Mouse (Mus musculus) embryo, embryonic 10 days (tissue): ENCODE data around the gene Kcnt2.

ENCODE experiments used
- DNase-seq: peaks from one replicate; pipeline ENCODE4 v3.0.0-alpha.2; 2015; ENCODE audit warnings: low spot score

Kcnt2 gene

DNA sequence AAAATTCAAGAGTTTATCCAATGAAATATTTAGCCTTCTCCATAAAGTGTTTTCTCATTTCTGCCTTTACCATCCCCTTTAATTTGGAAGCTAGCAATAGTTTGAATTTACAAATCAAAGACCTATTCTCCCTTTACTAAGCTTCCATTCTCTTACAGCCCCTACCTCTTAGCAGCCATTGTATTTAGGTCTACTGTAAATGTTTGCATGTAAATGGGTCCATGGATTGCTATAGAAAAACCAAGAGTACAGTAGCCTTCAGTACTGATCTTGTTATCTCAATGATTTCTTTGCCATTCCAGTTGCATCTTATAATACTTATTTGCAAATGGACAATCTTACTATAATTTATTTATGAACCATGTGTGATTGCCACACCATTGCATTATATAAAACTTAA, 267.5 kb downstream of the Kcnt2 start:
- DNase-seq: no peak

DNA sequence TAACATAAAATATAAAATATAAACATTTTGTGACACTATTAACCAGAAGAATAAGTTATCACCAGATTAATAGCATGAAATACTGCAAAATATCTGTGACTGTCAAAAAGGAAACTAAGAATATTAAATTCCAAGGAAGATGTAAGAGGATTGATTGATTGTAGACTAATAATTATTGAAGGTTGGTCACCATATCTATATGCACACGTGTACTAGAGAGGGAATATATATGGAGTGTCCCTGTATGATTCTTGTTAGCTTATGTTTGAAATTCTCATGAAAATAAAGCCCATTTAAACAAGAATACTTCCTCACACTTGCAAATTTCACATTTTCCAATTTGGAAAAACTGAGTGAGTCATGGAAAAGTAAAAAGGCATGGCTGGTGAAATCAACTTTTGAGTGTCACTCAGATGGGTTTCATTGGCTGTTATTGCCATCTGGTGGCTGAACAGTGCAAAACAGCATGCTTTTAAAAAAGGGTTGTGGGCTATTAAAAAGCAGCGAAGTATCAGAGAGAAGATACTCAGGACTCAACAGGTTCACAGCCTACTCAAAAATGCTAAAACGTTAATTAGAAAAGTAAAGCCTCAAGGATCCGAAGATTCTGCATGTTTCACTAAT, 285.4 kb downstream of the Kcnt2 start:
- DNase-seq: peak; percentile 72

GRCm38 (mm10) chr1:140534849-140535248, 288.9 kb downstream of the Kcnt2 start:
- DNase-seq: no peak

DNA sequence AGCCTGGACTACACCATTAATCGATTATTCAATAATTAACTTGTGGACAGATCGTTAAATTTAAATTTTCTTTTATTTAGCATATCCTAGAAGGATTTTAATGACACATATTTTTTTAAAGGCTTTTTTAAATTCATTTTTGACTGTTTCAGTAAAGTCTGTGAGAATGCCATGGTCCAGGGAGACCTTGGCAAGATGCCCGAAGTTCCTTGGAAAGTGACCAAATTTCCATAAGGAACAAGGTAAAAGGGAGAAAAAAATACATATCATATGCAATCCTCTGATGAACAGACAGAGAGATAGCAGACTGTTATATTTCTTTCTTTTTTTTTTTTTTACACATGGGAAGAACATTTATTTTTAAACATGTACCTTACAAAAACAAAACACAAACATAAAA, 296.1 kb downstream of the Kcnt2 start:
- DNase-seq: no peak

- no peak for DNase-seq
These were observed 302.8 kb downstream of the Kcnt2 start for GRCm38 (mm10) chr1:140548711-140549110.

DNA sequence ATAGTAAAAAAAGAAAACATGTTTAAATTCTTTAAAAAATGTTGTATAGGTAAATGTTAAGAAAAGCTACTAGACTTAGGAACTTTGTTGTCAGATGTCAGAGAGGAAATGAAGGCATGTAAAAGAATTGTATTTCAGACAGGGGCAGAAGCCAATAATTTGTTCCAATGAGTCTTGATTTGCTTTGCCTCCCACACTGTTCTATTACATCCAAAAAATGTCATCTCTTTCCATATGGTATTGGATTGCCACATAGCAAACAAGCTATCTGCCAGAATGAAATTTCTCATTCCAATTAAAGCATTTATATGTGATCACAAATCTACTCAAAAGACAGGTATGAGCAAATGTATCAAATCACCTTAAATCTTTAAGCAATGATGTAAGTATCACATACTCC, 314.8 kb downstream of the Kcnt2 start:
- no peak for DNase-seq

GRCm38 (mm10) chr1:140572141-140572540, 326.2 kb downstream of the Kcnt2 start:
- DNase-seq: no peak

GRCm38 (mm10) chr1:140578607-140579006, 332.6 kb downstream of the Kcnt2 start:
- DNase-seq: no peak

DNA sequence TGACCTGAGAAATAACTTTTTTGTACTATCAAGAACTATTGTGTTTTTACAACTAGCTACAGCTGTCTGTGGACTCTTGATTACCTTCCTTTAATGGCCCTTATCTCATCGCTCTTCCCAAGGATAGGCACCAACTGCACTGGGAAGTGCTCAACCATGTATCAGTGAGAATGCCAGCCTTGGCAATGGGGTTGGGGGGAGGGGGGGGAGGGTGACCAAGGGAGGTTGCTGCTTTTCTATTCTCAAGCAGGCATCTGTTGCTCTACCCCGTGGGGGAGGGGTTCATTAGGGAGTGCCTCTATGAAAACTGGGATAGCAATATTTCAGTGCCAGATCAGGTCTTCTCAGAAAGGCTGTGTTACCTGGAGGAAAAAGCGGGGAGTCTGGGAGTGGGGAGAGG, 342.3 kb downstream of the Kcnt2 start:
- DNase-seq: no peak

DNA sequence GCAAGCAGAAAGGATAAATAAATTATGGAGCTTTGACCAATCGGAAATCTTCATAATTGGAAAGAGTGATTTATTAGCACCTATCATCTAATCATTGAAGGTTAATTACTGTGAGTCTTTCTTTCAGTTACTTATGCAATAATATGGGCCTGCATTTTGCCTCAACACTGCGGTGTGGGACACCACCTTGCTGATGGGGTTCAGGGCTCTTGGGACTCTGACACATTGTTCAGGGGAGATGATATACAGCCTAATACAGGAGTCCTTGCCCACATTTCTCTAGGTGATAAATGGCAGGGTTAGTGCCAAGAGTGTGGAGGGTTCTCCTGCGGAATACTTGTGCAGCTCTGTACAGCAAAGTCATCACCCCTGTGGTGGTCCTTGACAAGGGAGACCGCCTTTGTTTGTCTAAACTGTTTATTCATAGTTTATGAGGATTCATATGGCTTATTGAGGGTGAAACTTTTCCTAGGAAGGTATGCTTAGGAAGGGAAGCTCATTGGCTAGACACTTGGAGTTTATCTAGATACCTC, 362.9 kb downstream of the Kcnt2 start:
- no peak for DNase-seq

- DNase-seq: no peak
These were observed 367.1 kb downstream of the Kcnt2 start for GRCm38 (mm10) chr1:140613101-140613500.

DNA sequence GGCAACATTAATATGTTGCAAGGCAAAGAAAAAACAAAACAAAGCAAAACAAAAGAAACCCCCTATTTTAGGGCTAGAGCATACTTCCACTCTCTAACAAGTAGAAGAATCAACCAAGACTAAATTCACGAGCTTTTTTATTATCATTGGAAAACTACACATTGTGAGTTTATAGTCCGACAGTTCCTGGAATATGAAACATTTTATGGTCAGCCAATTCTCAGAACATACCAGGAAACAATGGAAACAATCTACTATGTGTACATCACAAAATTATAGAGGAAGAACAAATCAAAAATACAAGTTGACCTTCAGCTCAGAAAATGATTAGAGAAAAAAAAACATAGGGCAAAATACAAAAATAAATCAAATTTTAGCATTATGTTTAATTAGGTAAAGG, 368.9 kb downstream of the Kcnt2 start:
- no peak for DNase-seq

DNA sequence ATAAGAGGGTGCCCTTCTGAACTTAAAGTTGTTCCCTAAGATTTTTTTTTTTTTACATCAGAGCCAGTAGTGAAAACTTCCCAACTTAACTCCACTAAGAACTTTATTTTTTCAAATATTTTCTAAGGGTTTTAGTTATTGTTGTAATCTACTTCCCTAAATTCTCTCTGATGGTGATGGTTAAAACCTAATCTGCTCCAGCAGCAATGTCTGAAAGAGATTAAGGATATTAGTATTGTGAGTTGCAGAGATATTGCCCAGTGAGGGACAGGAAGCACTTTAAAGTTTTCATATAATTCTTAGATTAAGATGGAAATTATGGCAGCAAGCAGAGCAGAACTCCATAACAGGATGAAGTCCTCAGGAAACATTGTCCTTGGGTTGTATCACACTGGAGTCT, 372.2 kb downstream of the Kcnt2 start:
- DNase-seq: no peak

GRCm38 (mm10) chr1:140624918-140625317, 379.0 kb downstream of the Kcnt2 start:
- no peak for DNase-seq

DNA sequence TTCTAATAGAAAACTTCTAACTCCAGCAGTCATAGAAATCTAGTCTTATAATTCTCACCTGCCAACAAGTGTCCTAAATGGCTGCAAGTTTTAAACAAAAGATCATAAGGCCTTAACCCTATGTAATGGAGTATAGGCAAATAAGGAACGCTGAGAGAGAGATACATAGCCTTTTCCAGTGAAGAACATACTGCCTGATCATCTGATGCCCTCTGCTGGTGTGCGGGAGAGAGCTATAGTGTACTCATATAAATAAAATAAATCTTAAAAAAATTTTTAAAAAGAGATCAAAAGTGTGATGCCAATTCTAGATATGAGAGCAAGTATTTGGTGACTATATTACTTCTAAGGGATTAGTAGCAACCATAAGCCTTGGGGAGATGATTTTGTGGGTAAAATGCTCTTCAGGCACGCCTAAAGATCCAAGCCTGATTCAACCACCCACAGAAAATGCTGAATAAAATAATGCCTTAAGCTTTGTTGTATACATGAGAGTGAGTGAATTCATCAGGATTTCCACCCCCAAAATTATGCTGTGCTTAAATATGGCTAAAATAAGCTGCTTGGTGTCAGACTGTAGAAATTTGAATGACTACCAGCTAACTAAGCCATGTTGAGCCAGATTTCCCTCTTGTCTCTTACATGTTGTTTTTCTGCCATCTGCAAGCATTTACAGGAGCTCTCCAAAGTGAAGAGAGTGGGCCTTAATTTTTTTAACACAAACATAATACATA, 413.8 kb downstream of the Kcnt2 start:
- DNase-seq: peak; percentile 17

GRCm38 (mm10) chr1:140660751-140661403, 414.9 kb downstream of the Kcnt2 start:
- DNase-seq: no peak

DNA sequence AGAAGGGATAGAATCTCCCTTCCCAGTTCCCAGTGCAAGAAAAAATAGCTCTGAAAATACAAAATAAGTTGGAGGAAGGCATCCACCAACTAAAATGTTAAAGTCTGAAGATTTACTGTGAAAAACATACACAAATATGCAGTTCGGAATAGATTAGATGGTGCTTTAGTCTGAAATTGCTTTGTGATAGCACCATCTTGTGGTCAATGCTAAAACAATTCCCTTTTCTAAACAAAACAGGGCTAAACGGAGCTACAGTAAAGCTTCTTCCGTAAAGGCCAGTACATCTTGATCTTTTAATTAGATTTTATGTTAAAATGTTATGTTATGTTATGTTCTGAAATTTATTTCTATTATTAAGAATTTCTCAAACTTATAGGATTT, 415.4 kb downstream of the Kcnt2 start:
- DNase-seq: peak; percentile 55
